In the genomic region with DNA sequence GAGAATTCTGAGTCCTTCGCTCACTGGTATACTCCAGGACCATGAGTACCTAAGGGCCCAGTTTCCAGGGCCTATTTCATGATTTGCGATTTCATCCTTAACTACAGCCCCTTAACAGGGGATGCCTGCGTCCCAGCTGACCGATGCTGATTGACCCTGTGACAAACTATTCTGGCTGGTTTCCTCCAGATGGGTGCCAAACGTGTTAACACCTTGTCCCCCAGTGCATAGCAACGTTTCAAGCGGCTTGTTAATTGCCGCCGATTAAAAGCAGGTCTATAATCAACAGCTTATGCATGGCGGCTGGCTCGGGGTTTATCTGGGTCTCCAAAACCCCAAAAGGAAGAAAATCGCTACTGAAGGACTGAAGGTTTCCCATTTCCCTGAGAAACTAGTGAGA, we compare ENCODE assay signal across 8 mouse cellular contexts. TPM values are rescaled to one million over a fixed set of nuclear protein-coding genes. Genes with fewer than 3 reads are reported as not detected.
DNase-seq lines count a peak whose midpoint lies in the region; ATAC-seq and TF ChIP-seq lines count a peak whose summit lies in the region.

No protein-coding gene starts in this region.

- peaks cover 8% of the 10 kb centered on the region; the same call in 1 of the 2 replicates for H3K4me1 ChIP-seq in forebrain, embryonic 12.5 days
- no peaks in the 10 kb centered on the region for H3K4me1 ChIP-seq in limb, embryonic 14.5 days (ENCODE audit: control insufficient read depth, insufficient read depth, low read length)
- H3K4me1 ChIP-seq in small intestine, adult 2 months (ENCODE audit: control insufficient read depth, insufficient read depth, insufficient read length, low read length), result no peaks in the 10 kb centered on the region
- H3K4me1 ChIP-seq in cerebellum, adult 2 months (ENCODE audit: control insufficient read depth, insufficient read depth, low read length), result no peaks in the 10 kb centered on the region

- peak overlapping the region; percentile 51 for H3K4me2 ChIP-seq in forebrain, embryonic 12.5 days
- H3K4me2 ChIP-seq in limb, embryonic 14.5 days (replicated peaks; ENCODE audit: low read depth, low read length, severe bottlenecking), result peak overlapping the region; percentile 40

- peak overlapping the region; percentile 25 for H3K4me3 ChIP-seq in forebrain, embryonic 12.5 days (replicated peaks)
- H3K4me3 ChIP-seq in limb, embryonic 14.5 days (replicated peaks; ENCODE audit: low read length), result peak overlapping the region; percentile 14; the same call in 1 of the 2 replicates
- H3K4me3 ChIP-seq in small intestine, adult 2 months (ENCODE audit: low read depth, low read length), result peak overlapping the region; percentile 0; the same call in 1 of the 2 replicates
- H3K4me3 ChIP-seq in cerebellum, adult 2 months (replicated peaks; ENCODE audit: insufficient read depth, low read depth, low read length), result no peak overlapping the region

- intact Hi-C loops in left cerebral cortex, postnatal 4 days (cut with DNase I), result no loop called here
- intact Hi-C loops in left cerebral cortex, postnatal 14 days (cut with DNase I), result no loop called here

- H3K27me3 ChIP-seq in forebrain, embryonic 12.5 days, result peaks cover 40% of the 10 kb centered on the region
- H3K27me3 ChIP-seq in limb, embryonic 14.5 days (ENCODE audit: control insufficient read depth, insufficient read depth, low read length), result no peaks in the 10 kb centered on the region
- H3K27me3 ChIP-seq in small intestine, adult 2 months (ENCODE audit: control insufficient read depth, insufficient read depth, low read length), result no peaks in the 10 kb centered on the region
- no peaks in the 10 kb centered on the region for H3K27me3 ChIP-seq in cerebellum, adult 2 months (ENCODE audit: control insufficient read depth, insufficient read depth, low read length)

- WGBS in forebrain, embryonic 12.5 days, result 10% methylated on average over 12 of the region's 12 CpGs
- 5% methylated on average over 12 of the region's 12 CpGs for WGBS in limb, embryonic 14.5 days
- 9% methylated on average over 12 of the region's 12 CpGs for WGBS in small intestine, adult 2 months
- 7% methylated on average over 12 of the region's 12 CpGs for WGBS in cerebellum, adult 2 months

- H3K9me3 ChIP-seq in forebrain, embryonic 12.5 days, result no peaks in the 10 kb centered on the region
- no peaks in the 10 kb centered on the region for H3K9me3 ChIP-seq in limb, embryonic 14.5 days (ENCODE audit: control insufficient read depth, low read length)

- no peak overlapping the region for H3K27ac ChIP-seq in forebrain, embryonic 12.5 days
- H3K27ac ChIP-seq in limb, embryonic 14.5 days (replicated peaks; ENCODE audit: low read depth, low read length), result no peak overlapping the region
- no peak overlapping the region for H3K27ac ChIP-seq in small intestine, adult 2 months (ENCODE audit: insufficient read depth, low read depth, low read length)
- no peak overlapping the region for H3K27ac ChIP-seq in cerebellum, adult 2 months (ENCODE audit: insufficient read depth, low read length)

- 0 out of 2 replicates have a peak overlapping the region, but pooled peaks have one; percentile 29 for H3K9ac ChIP-seq in forebrain, embryonic 12.5 days
- H3K9ac ChIP-seq in limb, embryonic 14.5 days (ENCODE audit: low read depth, low read length, severe bottlenecking), result no peak overlapping the region

- ATAC-seq in forebrain, embryonic 12.5 days (ENCODE audit: low FRiP score), result no peak
- ATAC-seq in limb, embryonic 14.5 days (ENCODE audit: low FRiP score, low read depth), result no peak

- no peak for TF ChIP-seq POLR2A in limb, embryonic 14.5 days (IDR thresholded peaks at IDR 0.05; ENCODE audit: borderline replicate concordance, extremely low read depth, insufficient read depth, insufficient read length)
- TF ChIP-seq POLR2A in small intestine, adult 2 months (IDR thresholded peaks at IDR 0.05; ENCODE audit: low read depth, low read length), result no peak
- no peak for TF ChIP-seq POLR2A in cerebellum, adult 2 months (IDR thresholded peaks at IDR 0.05; ENCODE audit: borderline replicate concordance, insufficient read depth, low read length)

- TF ChIP-seq CTCF in small intestine, adult 2 months (IDR thresholded peaks at IDR 0.05; ENCODE audit: extremely low read depth, insufficient read length, insufficient replicate concordance, low read depth, low read length), result no peak
- TF ChIP-seq CTCF in cerebellum, adult 2 months (IDR thresholded peaks at IDR 0.05; ENCODE audit: borderline replicate concordance, insufficient read depth, low read depth, low read length), result no peak

- no peaks in the 10 kb centered on the region for H3K36me3 ChIP-seq in forebrain, embryonic 12.5 days (replicated peaks)
- no peaks in the 10 kb centered on the region for H3K36me3 ChIP-seq in limb, embryonic 14.5 days (ENCODE audit: control insufficient read depth, insufficient read depth, low read length)
- no peaks in the 10 kb centered on the region for H3K36me3 ChIP-seq in small intestine, adult 2 months (ENCODE audit: control insufficient read depth, insufficient read depth, low read length)

- DNase-seq in left cerebral cortex, postnatal 4 days, result peak; percentile 4
- no peak for DNase-seq in left cerebral cortex, adult 8-10 months (ENCODE audit: low spot score in 2 of 2)
- no peak for DNase-seq in limb, embryonic 14.5 days (ENCODE audit: low spot score)
- no peak for DNase-seq in cerebellum, adult 2 months
- DNase-seq in left cerebral cortex, postnatal 14 days (ENCODE audit: low spot score in 2 of 2), result no peak
- DNase-seq in kidney, adult 9 months, result no peak

RNA-seq across cellular contexts. Expression of gene Sp5, which starts 18.5 kb away (rescaled TPM):
- total RNA-seq in left cerebral cortex, postnatal 4 days (2021), result 1 to 10 TPM; 2.0 to 2.7 TPM
- under 1 TPM; 0.30 to 0.91 (median 0.45) TPM for total RNA-seq in left cerebral cortex, adult 8-10 months (2022)
- polyA plus RNA-seq in forebrain, embryonic 12.5 days (2016; fragmentation: Nextera tagmentation; extraction: Ambion mirVana), result 9.1 and 13.6 TPM in 2 replicates
- 6.9 and 9.6 TPM in 2 replicates for polyA plus RNA-seq in limb, embryonic 14.5 days (2012; rRNA removed)
- polyA plus RNA-seq in limb, embryonic 14.5 days (2014; fragmentation: Nextera tagmentation; extraction: Ambion mirVana), result 5.8 and 8.2 TPM in 2 replicates
- polyA plus RNA-seq in small intestine, adult 2 months (2012; rRNA removed), result 34.6 and 43.9 TPM in 2 replicates
- polyA plus RNA-seq in cerebellum, adult 2 months (2012; rRNA removed), result 2.9 and 5.4 TPM in 2 replicates
- total RNA-seq in left cerebral cortex, postnatal 14 days (2021), result 1 to 10 TPM in 1 of 2 experiments, under 1 TPM in 1; 0.97 to 1.1 TPM

RNA-seq across cellular contexts. Expression of gene Erich2, which starts 52.4 kb away (rescaled TPM):
- total RNA-seq in left cerebral cortex, postnatal 4 days (2021), result 1 to 10 TPM; 1.6 to 3.9 TPM
- 1 to 10 TPM in 2 of 4 experiments, under 1 TPM in 2; 0.48 to 1.6 (median 0.85) TPM for total RNA-seq in left cerebral cortex, adult 8-10 months (2022)
- 1.3 and 1.4 TPM in 2 replicates for polyA plus RNA-seq in forebrain, embryonic 12.5 days (2016; fragmentation: Nextera tagmentation; extraction: Ambion mirVana)
- 1.1 and 2.0 TPM in 2 replicates for polyA plus RNA-seq in limb, embryonic 14.5 days (2012; rRNA removed)
- 1.3 and 2.2 TPM in 2 replicates for polyA plus RNA-seq in limb, embryonic 14.5 days (2014; fragmentation: Nextera tagmentation; extraction: Ambion mirVana)
- 0.44 and 0.46 TPM in 2 replicates for polyA plus RNA-seq in small intestine, adult 2 months (2012; rRNA removed)
- polyA plus RNA-seq in cerebellum, adult 2 months (2012; rRNA removed), result 0.80 and 1.6 TPM in 2 replicates
- 1 to 10 TPM; 1.0 to 1.1 TPM for total RNA-seq in left cerebral cortex, postnatal 14 days (2021)
